Mouse (Mus musculus) neural tube, embryonic 11.5 days (tissue): Measurements from ENCODE around the gene Upf3a. TPM values are rescaled to one million over a fixed set of nuclear protein-coding genes. Genes with fewer than 3 reads are reported as not detected.
"Not testable (repeated sequence)": the region's sequence is repeated elsewhere in the genome, so short reads cannot be mapped to it uniquely, and the experiment has no call there.

Source experiments
- ATAC-seq: fragments of 200-750 bp; cut with Nextera tagmentation; 2 replicates; pipeline ENCODE4 v1.8.0; 2017; ENCODE audit warnings: moderate number of reproducible peaks, mild to moderate bottlenecking, moderate TSS enrichment, moderate library complexity; ENCODE audit not compliant: insufficient read depth, low FRiP score, low TSS enrichment
- DNase-seq: peaks from one replicate; pipeline ENCODE4 v3.0.0-alpha.2; 2015; ENCODE audit warnings: low spot score
- H3K27ac ChIP-seq: fragments of 300-500 bp; sonication (generic); 2 replicates; pipeline ENCODE4 v1.5.1; 2014; ENCODE audit warnings: low read depth, mild to moderate bottlenecking, low read length
- H3K27me3 ChIP-seq: fragments of 300-500 bp; sonication (generic); 2 replicates; pipeline ENCODE4 v1.6.1; 2014; ENCODE audit warnings: mild to moderate bottlenecking, low read length, mixed read lengths; ENCODE audit not compliant: control insufficient read depth, insufficient read depth
- H3K36me3 ChIP-seq: fragments of 300-500 bp; sonication (generic); 2 replicates; pipeline ENCODE4 v1.6.1; 2014; ENCODE audit warnings: mild to moderate bottlenecking, low read length, moderate library complexity, mixed read lengths; ENCODE audit not compliant: control insufficient read depth, insufficient read depth
- H3K4me1 ChIP-seq: fragments of 300-500 bp; sonication (generic); 2 replicates; pipeline ENCODE4 v1.6.1; 2014; ENCODE audit warnings: low read length, mixed read lengths; ENCODE audit not compliant: control insufficient read depth, insufficient read depth
- H3K4me2 ChIP-seq: fragments of 300-500 bp; sonication (generic); 2 replicates; pipeline ENCODE4 v1.6.1; 2014; ENCODE audit warnings: low read depth, mild to moderate bottlenecking, moderate library complexity
- H3K4me3 ChIP-seq: fragments of 300-500 bp; sonication (generic); 2 replicates; pipeline ENCODE4 v1.5.1; 2014; ENCODE audit warnings: low read depth, low read length
- H3K9ac ChIP-seq: fragments of 300-500 bp; sonication (generic); 2 replicates; pipeline ENCODE4 v1.6.1; 2014; ENCODE audit warnings: mild to moderate bottlenecking, low read length
- H3K9me3 ChIP-seq: fragments of 300-500 bp; sonication (generic); 2 replicates; pipeline ENCODE4 v1.6.1; 2016; ENCODE audit warnings: low read length; ENCODE audit not compliant: control insufficient read depth
- WGBS: fragments of 180-500 bp; shearing (Covaris S2); extraction: QIAGEN DNeasy Blood & Tissue Kit; methylation state at CpG from one replicate; pipeline ENCODE4 v1.1.7; 2014; 5-methylcytosine and 5-hydroxymethylcytosine counted together
- polyA plus RNA-seq: library from polyadenylated mRNA; unstranded; fragments of >200 nt; fragmentation: Nextera tagmentation; extraction: Ambion mirVana; gene quantifications from 2 replicates; pipeline ENCODE4 v1.2.1, GENCODE M21; 2014

The Upf3a gene
- polyA plus RNA-seq, 1 experiment from 2014 or later: 38.8 TPM

DNA sequence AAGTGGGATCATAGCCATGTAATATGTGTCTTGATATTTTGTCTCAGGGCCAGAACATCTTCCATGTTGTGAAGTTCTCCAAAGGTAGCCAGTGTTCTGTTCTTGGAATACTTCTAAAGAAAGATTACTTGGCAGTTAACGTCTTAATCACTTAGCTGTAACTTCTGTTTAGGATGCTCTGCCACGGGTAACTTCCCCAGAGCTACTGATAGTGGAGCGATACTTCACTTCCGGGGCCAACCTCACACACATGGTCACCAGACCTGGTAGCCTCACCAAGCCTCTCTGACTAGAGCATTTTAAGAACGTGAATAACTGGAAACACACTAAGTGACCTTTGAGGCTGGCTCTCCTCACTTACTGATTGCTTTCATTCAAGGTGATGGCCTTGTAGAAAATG, 14.2 kb downstream of the Upf3a start:
- H3K9me3 ChIP-seq: no peaks in the 10 kb centered on the region
- H3K27ac ChIP-seq: no peak overlapping the region
- H3K4me2 ChIP-seq: no peak overlapping the region
- DNase-seq: no peak
- no peak for ATAC-seq
- no peak overlapping the region for H3K9ac ChIP-seq
- H3K4me3 ChIP-seq: no peak overlapping the region
- H3K4me1 ChIP-seq: no peaks in the 10 kb centered on the region
- H3K36me3 ChIP-seq: peaks cover 11% of the 10 kb centered on the region
- WGBS: 86% methylated on average over 5 of the region's 5 CpGs
- no peaks in the 10 kb centered on the region for H3K27me3 ChIP-seq

DNA sequence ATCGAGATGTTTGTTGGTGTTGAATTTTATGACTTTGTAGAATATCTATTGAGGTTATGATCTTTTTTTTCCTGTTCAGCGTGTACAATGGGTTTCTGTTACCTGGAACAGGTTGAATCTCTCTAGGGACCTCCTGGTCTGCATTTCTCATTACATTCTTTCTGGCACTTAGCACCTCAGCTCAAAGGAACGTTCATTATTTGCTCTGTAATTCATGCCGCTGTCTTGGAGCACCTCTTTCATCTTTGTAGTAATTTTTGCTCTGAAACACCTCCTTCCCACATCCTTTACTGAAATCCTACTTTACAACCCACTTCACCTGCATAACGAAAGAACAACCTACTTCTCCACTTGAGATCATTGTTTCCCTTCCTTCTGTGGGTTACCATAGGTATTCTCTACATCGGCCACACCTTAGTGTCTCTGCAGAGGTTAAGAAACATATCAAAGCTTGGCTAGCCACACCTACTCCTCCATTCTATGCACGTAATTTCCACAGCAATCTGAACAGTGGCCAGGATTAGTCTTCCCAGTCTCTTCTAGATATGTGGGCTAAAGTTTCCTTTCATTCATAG, 43.3 kb downstream of the Upf3a start:
- Histone ChIP-seq H3K27me3 (no peaks in the 10 kb centered on the region), H3K27ac (no peak overlapping the region), H3K9ac (no peak overlapping the region), H3K4me3 (no peak overlapping the region), H3K9me3 (no peaks in the 10 kb centered on the region), H3K4me2 (no peak overlapping the region), H3K36me3 (no peaks in the 10 kb centered on the region), H3K4me1 (no peaks in the 10 kb centered on the region)
- no peak for ATAC-seq
- no peak for DNase-seq
- 79% methylated on average over 7 of the region's 7 CpGs for WGBS

DNA sequence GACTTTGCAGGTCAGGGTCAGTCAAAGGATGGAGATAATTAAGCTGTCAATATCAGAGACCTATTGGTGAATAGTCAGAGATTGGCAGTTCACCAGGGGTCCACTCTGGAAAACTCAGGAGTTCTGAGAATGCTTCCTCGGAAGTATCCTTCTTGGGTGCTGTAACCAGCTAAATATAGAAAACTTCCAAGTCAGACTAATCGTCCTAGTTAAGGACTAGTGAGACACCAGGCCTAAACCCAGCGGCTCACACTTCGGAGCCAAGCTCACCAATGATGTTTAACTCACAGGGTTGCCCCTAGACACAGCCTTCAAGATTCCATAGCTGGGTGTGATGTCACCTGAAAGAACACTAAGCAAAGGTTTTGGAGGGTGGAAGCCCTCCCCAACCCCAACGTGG, 52.9 kb downstream of the Upf3a start, which contains the start of gene AF366264:
AF366264 (minus strand) TSS at position 101 of the 400 bp plus-strand sequence.
- not testable (repeated sequence) for H3K4me1 ChIP-seq, DNase-seq, ATAC-seq, H3K9ac ChIP-seq, H3K4me2 ChIP-seq, H3K27ac ChIP-seq, H3K27me3 ChIP-seq, H3K36me3 ChIP-seq, H3K9me3 ChIP-seq, H3K4me3 ChIP-seq
- 88% methylated on average over 5 of the region's 5 CpGs for WGBS

- not testable (repeated sequence) for DNase-seq, H3K4me2 ChIP-seq, ATAC-seq, H3K27ac ChIP-seq, H3K27me3 ChIP-seq, H3K4me1 ChIP-seq, H3K9ac ChIP-seq, H3K4me3 ChIP-seq, H3K9me3 ChIP-seq, H3K36me3 ChIP-seq
- 88% methylated on average over 1 of the region's 1 CpGs for WGBS
Observed at GRCm38 (mm10) chr8:13843286-13843685, 57.9 kb downstream of the Upf3a start.

Other genes starting within 250 kb of the Upf3a start
- not detected in 2 replicates for gene 1700029H14Rik, start 223.2 kb upstream of the Upf3a start, polyA plus RNA-seq
- gene Rasa3, start 108.0 kb upstream of the Upf3a start, polyA plus RNA-seq: 30.5 and 31.3 TPM in 2 replicates
- gene Cfap97d2, start 79.7 kb upstream of the Upf3a start, polyA plus RNA-seq: 0.38 and 0.52 TPM in 2 replicates
- gene Cdc16, start 27.9 kb upstream of the Upf3a start, polyA plus RNA-seq: 255 and 261 TPM in 2 replicates
- not detected in 2 replicates for gene AF366264, start 52.8 kb downstream of the Upf3a start, polyA plus RNA-seq
- gene Champ1, start 84.0 kb downstream of the Upf3a start, polyA plus RNA-seq: 57.5 and 59.1 TPM in 2 replicates
- 84.7 and 86.7 TPM in 2 replicates for gene Coprs, start 104.7 kb downstream of the Upf3a start, polyA plus RNA-seq